ENCODE assay signal across 9 mouse cellular contexts in genomic region chr2:74672481-74673362, GRCm38 (mm10). TPM values are rescaled to one million over a fixed set of nuclear protein-coding genes. Genes with fewer than 3 reads are reported as not detected.
DNase-seq lines count a peak whose midpoint lies in the region; ATAC-seq and TF ChIP-seq lines count a peak whose summit lies in the region.
"Had no signal": no experiment of that assay in that cellular context is flagged by ENCODE, and none has a peak within 500 bp of the region (broad histone marks: within the 10 kb centered on the region; RNA-seq: fewer than 3 reads in every experiment).

No protein-coding gene starts in this region.

- peak; percentile 65; the same call in 1 of the 2 replicates for ATAC-seq in forebrain, postnatal 0 days

- no peak overlapping the region for H3K4me3 ChIP-seq in left cerebral cortex, adult 2 months
- H3K4me3 ChIP-seq in bone marrow, adult 2 months (replicated peaks; ENCODE audit: control insufficient read depth, low read depth, low read length): peak overlapping the region; percentile 30
- H3K4me3 ChIP-seq in forebrain, postnatal 0 days (ENCODE audit: low read depth, low read length): peak overlapping the region; percentile 23

- H3K9me3 ChIP-seq in forebrain, postnatal 0 days (ENCODE audit: low read length): no peaks in the 10 kb centered on the region

- intact Hi-C loops in left cerebral cortex, adult 2 months (cut with DNase I): no loop called here
- intact Hi-C loops in left cerebral cortex, postnatal 25 days (cut with DNase I): loop anchor here (5.0 kb wide), 2 partner anchors 1105 to 1395 kb away; no protein-coding TSS in a partner anchor

- 3% methylated on average over 40 of the region's 40 CpGs for WGBS in bone marrow, adult 2 months
- WGBS in forebrain, postnatal 0 days: 6% methylated on average over 40 of the region's 40 CpGs

- H3K27ac ChIP-seq in left cerebral cortex, adult 2 months: no peak overlapping the region
- H3K27ac ChIP-seq in bone marrow, adult 2 months (ENCODE audit: control insufficient read depth, insufficient read depth, low read depth, low read length, poor library complexity): no peak overlapping the region
- no peak overlapping the region for H3K27ac ChIP-seq in forebrain, postnatal 0 days (ENCODE audit: low read depth, low read length)

- no peaks in the 10 kb centered on the region for H3K36me3 ChIP-seq in forebrain, postnatal 0 days (ENCODE audit: insufficient read depth)

- DNase-seq in left cerebral cortex, adult 2 months (ENCODE audit: extremely low spot score in 1 of 2, low spot score in 2 of 2): no peak
- DNase-seq in left cerebral cortex, adult 18-20 months (ENCODE audit: low spot score in 2 of 2): no peak
- no peak for DNase-seq in forebrain, postnatal 0 days
- peak; percentile 85 to 90 for DNase-seq in kidney, postnatal 4 days
- peak; percentile 90 for DNase-seq in mesoderm, embryonic 11.5 days (ENCODE audit: low read depth, low spot score)
- peak; percentile 80 for DNase-seq in testis, postnatal 10 days (ENCODE audit: low spot score)
- no peak for DNase-seq in left cerebral cortex, postnatal 25 days (ENCODE audit: low spot score in 2 of 2)

- TF ChIP-seq CTCF in left cerebral cortex, adult 2 months (IDR thresholded peaks at IDR 0.05): peak; percentile 61
- peak; percentile 74 for TF ChIP-seq CTCF in bone marrow, adult 2 months (IDR thresholded peaks at IDR 0.05; ENCODE audit: control insufficient read depth, insufficient read depth, low read length)
- peak; percentile 80 for TF ChIP-seq CTCF in forebrain, postnatal 0 days (IDR thresholded peaks at IDR 0.05; ENCODE audit: low read depth)

- H3K4me2 ChIP-seq in forebrain, postnatal 0 days (ENCODE audit: low read depth): peak overlapping the region; percentile 38; the same call in 1 of the 2 replicates

- no peaks in the 10 kb centered on the region for H3K4me1 ChIP-seq in bone marrow, adult 2 months (ENCODE audit: control insufficient read depth, insufficient read depth, low read length)
- no peaks in the 10 kb centered on the region for H3K4me1 ChIP-seq in forebrain, postnatal 0 days (ENCODE audit: insufficient read depth)

- peaks cover 97% of the 10 kb centered on the region for H3K27me3 ChIP-seq in forebrain, postnatal 0 days (ENCODE audit: insufficient read depth, low read length)

- TF ChIP-seq POLR2A in bone marrow, adult 2 months (IDR thresholded peaks at IDR 0.05; ENCODE audit: borderline replicate concordance, control insufficient read depth, low read depth, low read length): no peak

- H3K9ac ChIP-seq in forebrain, postnatal 0 days: no peak overlapping the region

RNA-seq across cellular contexts. Expression of gene Hoxd12, which starts 2.1 kb away (rescaled TPM):
- not detected for total RNA-seq in left cerebral cortex, adult 2 months (2021)
- total RNA-seq in left cerebral cortex, adult 18-20 months (2021): not detected
- not detected in 2 replicates for polyA plus RNA-seq in bone marrow, adult 2 months (2011; ENCODE audit: insufficient read depth, insufficient read length, low replicate concordance, missing spikeins)
- total RNA-seq in forebrain, postnatal 0 days (2014; rRNA removed): not detected in 2 replicates
- not detected in 2 replicates for polyA plus RNA-seq in forebrain, postnatal 0 days (2015; fragmentation: Nextera tagmentation; extraction: Ambion mirVana)
- total RNA-seq in left cerebral cortex, postnatal 25 days (2021): not detected
- total RNA-seq: gastrocnemius, postnatal 4 days had no signal

RNA-seq across cellular contexts. Expression of gene Hoxd13, which starts 4.6 kb away (rescaled TPM):
- total RNA-seq in left cerebral cortex, adult 2 months (2021): not detected
- not detected for total RNA-seq in left cerebral cortex, adult 18-20 months (2021)
- polyA plus RNA-seq in bone marrow, adult 2 months (2011; ENCODE audit: insufficient read depth, insufficient read length, low replicate concordance, missing spikeins): 1.2 TPM in 1 of 2 replicates, not detected in the other
- not detected in 2 replicates for total RNA-seq in forebrain, postnatal 0 days (2014; rRNA removed)
- polyA plus RNA-seq in forebrain, postnatal 0 days (2015; fragmentation: Nextera tagmentation; extraction: Ambion mirVana): not detected in 2 replicates
- not detected for total RNA-seq in left cerebral cortex, postnatal 25 days (2021)
- total RNA-seq: gastrocnemius, postnatal 4 days had no signal

RNA-seq across cellular contexts. Expression of gene Hoxd11, which starts 6.6 kb away (rescaled TPM):
- not detected for total RNA-seq in left cerebral cortex, adult 2 months (2021)
- not detected for total RNA-seq in left cerebral cortex, adult 18-20 months (2021)
- 0.60 TPM in 1 of 2 replicates, not detected in the other for polyA plus RNA-seq in bone marrow, adult 2 months (2011; ENCODE audit: insufficient read depth, insufficient read length, low replicate concordance, missing spikeins)
- not detected in 2 replicates for total RNA-seq in forebrain, postnatal 0 days (2014; rRNA removed)
- not detected in 2 replicates for polyA plus RNA-seq in forebrain, postnatal 0 days (2015; fragmentation: Nextera tagmentation; extraction: Ambion mirVana)
- total RNA-seq in left cerebral cortex, postnatal 25 days (2021): not detected

RNA-seq across cellular contexts. Expression of gene Evx2, which starts 13.4 kb away (rescaled TPM):
- not detected for total RNA-seq in left cerebral cortex, adult 2 months (2021)
- total RNA-seq in left cerebral cortex, adult 18-20 months (2021): not detected
- polyA plus RNA-seq in bone marrow, adult 2 months (2011; ENCODE audit: insufficient read depth, insufficient read length, low replicate concordance, missing spikeins): not detected in 2 replicates
- total RNA-seq in forebrain, postnatal 0 days (2014; rRNA removed): not detected in 2 replicates
- not detected in 2 replicates for polyA plus RNA-seq in forebrain, postnatal 0 days (2015; fragmentation: Nextera tagmentation; extraction: Ambion mirVana)
- not detected for total RNA-seq in left cerebral cortex, postnatal 25 days (2021)

RNA-seq across cellular contexts. Expression of gene Hoxd10, which starts 19.0 kb away (rescaled TPM):
- not detected for total RNA-seq in left cerebral cortex, adult 2 months (2021)
- not detected for total RNA-seq in left cerebral cortex, adult 18-20 months (2021)
- not detected in 2 replicates for polyA plus RNA-seq in bone marrow, adult 2 months (2011; ENCODE audit: insufficient read depth, insufficient read length, low replicate concordance, missing spikeins)
- not detected in 2 replicates for total RNA-seq in forebrain, postnatal 0 days (2014; rRNA removed)
- not detected in 2 replicates for polyA plus RNA-seq in forebrain, postnatal 0 days (2015; fragmentation: Nextera tagmentation; extraction: Ambion mirVana)
- not detected for total RNA-seq in left cerebral cortex, postnatal 25 days (2021)

Comparison
In these comparisons a context has a peak if more than half of its experiments do, and no peak if none do; other contexts are left out.
1. DNase-seq: peak in kidney, postnatal 4 days (2 of 2), mesoderm, embryonic 11.5 days (single experiment) and testis, postnatal 10 days (single experiment); none in left cerebral cortex, adult 2 months (0 of 2), left cerebral cortex, adult 18-20 months (0 of 2), forebrain, postnatal 0 days (single experiment) and left cerebral cortex, postnatal 25 days (0 of 2).
2. Peak in every context shown above with its lines, with median percentiles within 50 percentile points of each other: CTCF ChIP-seq.